Mouse (Mus musculus) stomach, embryonic 15.5 days (tissue): ENCODE results near the gene Slc44a4. TPM values are rescaled to one million over a fixed set of nuclear protein-coding genes. Genes with fewer than 3 reads are reported as not detected.
A peak's percentile ranks its signal among the peaks of the same experiment; 100 is the strongest.

ENCODE experiments used
- ATAC-seq: fragments of 200-750 bp; cut with Nextera tagmentation; 2 replicates; pipeline ENCODE4 v1.8.0; 2017; ENCODE audit warnings: low read depth, moderate number of reproducible peaks, moderate TSS enrichment; ENCODE audit not compliant: insufficient read depth, low FRiP score
- H3K27ac ChIP-seq: fragments of 300-500 bp; sonication (generic); 2 replicates; pipeline ENCODE4 v1.5.1; 2015; ENCODE audit warnings: mild to moderate bottlenecking, inconsistent platforms
- H3K27me3 ChIP-seq: fragments of 300-500 bp; sonication (generic); replicated peaks from 2 replicates; pipeline ENCODE4 v1.6.1; 2015; ENCODE audit warnings: inconsistent platforms
- H3K36me3 ChIP-seq: fragments of 300-500 bp; sonication (generic); 2 replicates; pipeline ENCODE4 v1.6.1; 2015; ENCODE audit warnings: inconsistent platforms
- H3K4me1 ChIP-seq: fragments of 300-500 bp; sonication (generic); 2 replicates; pipeline ENCODE4 v1.6.1; 2015; ENCODE audit warnings: inconsistent platforms
- H3K4me2 ChIP-seq: fragments of 300-500 bp; sonication (generic); 2 replicates; pipeline ENCODE4 v1.6.1; 2015; ENCODE audit warnings: mild to moderate bottlenecking, inconsistent platforms
- H3K4me3 ChIP-seq: fragments of 300-500 bp; sonication (generic); replicated peaks from 2 replicates; pipeline ENCODE4 v1.5.1; 2015; ENCODE audit warnings: inconsistent platforms
- H3K9ac ChIP-seq: fragments of 300-500 bp; sonication (generic); 2 replicates; pipeline ENCODE4 v1.6.1; 2015; ENCODE audit warnings: inconsistent platforms
- H3K9me3 ChIP-seq: fragments of 300-500 bp; sonication (generic); 2 replicates; pipeline ENCODE4 v1.6.1; 2016; ENCODE audit warnings: inconsistent platforms
- WGBS: fragments of 180-500 bp; shearing (Covaris S2); methylation state at CpG from one replicate; pipeline ENCODE4 v1.1.7; 2015; 5-methylcytosine and 5-hydroxymethylcytosine counted together
- polyA plus RNA-seq: library from polyadenylated mRNA; unstranded; fragments of >200 nt; fragmentation: Nextera tagmentation; extraction: Ambion mirVana; gene quantifications from 2 replicates; pipeline ENCODE4 v1.2.1, GENCODE M21; 2015

Gene Slc44a4
- polyA plus RNA-seq = 15.2 and 17.9 TPM in 2 replicates

DNA sequence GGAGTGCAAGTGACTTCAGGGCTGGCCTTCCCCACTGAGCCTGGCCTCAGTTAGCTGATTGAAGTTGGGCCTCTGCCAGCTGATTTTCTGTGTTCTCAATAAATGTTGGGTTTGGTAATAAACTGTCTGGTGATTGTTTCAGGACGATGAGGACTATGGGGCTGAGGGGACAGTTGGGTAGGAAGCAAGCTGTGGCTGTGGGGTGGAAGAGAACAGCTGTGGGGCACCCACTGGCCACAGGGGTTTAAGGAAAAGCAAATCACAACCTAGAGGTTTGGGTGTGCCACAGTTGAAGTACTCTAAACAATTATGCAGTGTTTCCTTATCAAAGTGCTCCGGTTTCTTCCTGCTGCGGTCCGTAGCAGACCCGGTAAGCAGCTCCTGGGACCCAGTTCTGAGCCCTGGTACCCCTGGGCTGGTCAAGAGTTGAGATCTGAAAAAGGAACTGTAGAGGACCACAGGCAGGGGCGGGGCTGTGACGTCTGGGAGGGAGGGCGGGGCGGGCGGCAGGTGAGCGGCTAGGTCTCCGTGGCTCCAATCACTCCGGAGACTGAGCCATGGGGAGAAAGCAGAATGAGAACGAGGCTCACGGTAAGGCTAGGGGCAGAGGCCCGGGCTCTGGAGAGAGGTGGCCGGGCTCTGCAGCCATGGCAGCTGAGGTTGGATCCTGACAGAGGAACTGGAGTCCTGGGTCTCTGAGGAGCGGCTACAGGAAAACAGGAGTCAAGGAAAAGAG is at the start of gene Slc44a4:
Gene Slc44a4 (plus strand): TSS at position 537 of the 736 bp plus-strand sequence.
- H3K4me3 ChIP-seq = peak within 1 kb of the TSS; percentile 19; the same call in 1 of the 2 replicates

DNA sequence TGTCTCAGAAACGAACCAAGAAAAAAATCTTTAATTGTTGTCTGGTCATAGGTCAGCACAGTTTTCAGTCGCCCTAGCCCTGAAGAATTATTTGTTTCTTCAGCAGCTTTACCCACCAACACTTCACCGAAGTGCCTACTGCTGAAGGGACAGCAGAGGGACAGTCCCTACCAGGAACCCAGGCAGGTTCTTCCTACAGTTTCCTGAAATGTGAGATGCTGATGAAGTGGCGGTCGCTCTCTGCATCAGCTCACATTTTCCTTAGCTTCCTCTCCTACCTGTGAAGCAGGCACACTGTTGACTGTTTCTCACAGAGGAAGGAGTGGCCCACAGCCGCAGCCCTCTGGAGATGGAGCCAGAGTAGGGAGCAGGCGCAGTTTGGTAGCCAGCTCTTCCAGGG is 48.3 kb upstream of the Slc44a4 start:
- no peaks in the 10 kb centered on the region for H3K9me3 ChIP-seq
- no peak overlapping the region for H3K9ac ChIP-seq
- no peak overlapping the region for H3K27ac ChIP-seq
- no peaks in the 10 kb centered on the region for H3K36me3 ChIP-seq
- no peaks in the 10 kb centered on the region for H3K27me3 ChIP-seq
- H3K4me3 ChIP-seq = no peak overlapping the region
- WGBS = 54% methylated on average over 7 of the region's 7 CpGs
- no peaks in the 10 kb centered on the region for H3K4me1 ChIP-seq
- no peak for ATAC-seq
- no peak overlapping the region for H3K4me2 ChIP-seq

More for the DNA sequence above, at the start of gene Slc44a4:
- Histone ChIP-seq H3K9ac (no peak within 1 kb of the TSS), H3K36me3 (peaks cover 46% of the 10 kb centered on the region), H3K27ac (peak within 1 kb of the TSS; percentile 54; the same call in 1 of the 2 replicates), H3K9me3 (no peaks in the 10 kb centered on the region), H3K27me3 (no peaks in the 10 kb centered on the region), H3K4me2 (peak within 1 kb of the TSS; percentile 38), H3K4me1 (no peaks in the 10 kb centered on the region; the same call in 1 of the 2 replicates)
- ATAC-seq = peak; percentile 17; the same call in 1 of the 2 replicates
- 35% methylated on average over 18 of the region's 18 CpGs for WGBS

DNA sequence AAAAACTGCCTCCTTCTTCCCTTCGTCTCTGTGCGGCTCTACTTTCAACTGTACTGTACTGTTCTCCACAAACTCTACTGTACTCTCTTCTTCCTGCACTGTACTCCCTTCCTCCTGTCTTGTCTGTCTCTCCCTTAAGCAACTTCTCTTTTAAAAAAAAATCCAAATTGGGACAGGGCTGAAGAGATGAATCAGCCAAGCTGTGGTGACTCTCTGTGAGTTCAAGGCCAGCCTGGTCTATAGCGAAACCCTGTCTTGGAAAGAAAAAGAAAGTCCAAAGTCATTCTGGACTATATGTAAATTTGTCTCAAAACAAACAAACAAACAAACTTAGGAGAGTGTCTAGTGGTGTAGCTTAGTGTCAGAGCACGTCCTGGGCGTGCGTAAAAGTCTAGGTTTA is 39.9 kb upstream of the Slc44a4 start:
- 85% methylated on average over 6 of the region's 6 CpGs for WGBS
- Histone ChIP-seq H3K9me3 (no peaks in the 10 kb centered on the region), H3K27me3 (no peaks in the 10 kb centered on the region), H3K36me3 (no peaks in the 10 kb centered on the region), H3K27ac (no peak overlapping the region), H3K4me3 (no peak overlapping the region), H3K9ac (no peak overlapping the region), H3K4me2 (no peak overlapping the region), H3K4me1 (no peaks in the 10 kb centered on the region)
- no peak for ATAC-seq

DNA sequence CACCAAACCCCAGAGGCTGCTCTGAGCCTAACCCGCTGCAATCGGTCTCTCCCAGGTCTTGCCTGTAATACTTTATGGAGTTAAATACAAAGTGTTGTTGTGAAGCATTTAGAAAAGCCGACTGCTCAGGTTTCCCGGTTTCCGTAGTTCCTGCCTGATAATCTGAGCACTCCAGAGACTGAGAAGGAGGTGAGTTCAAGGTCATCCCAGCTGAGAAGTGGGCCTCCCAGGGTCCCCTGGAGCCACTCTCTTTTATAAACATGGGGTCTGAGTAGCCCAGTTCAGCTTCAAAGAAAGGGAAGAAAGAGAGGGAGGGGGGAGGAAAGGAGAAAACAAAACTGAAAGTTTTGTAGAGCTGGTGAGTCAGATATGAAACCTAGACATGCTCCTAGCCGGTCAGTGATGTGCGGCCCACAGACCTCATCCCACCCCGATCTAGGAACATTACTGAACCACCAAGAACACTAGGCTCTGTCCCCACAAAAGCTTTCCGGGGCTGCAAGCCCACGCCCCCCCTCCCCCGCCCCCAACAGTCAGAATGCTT is 34.9 kb upstream of the Slc44a4 start, which contains the start of gene Zbtb12:
Gene Zbtb12 (plus strand): TSS at position 148 of the 544 bp plus-strand sequence.
- 56% methylated on average over 11 of the region's 11 CpGs for WGBS
- no peak for ATAC-seq
- H3K4me2 ChIP-seq = no peak within 1 kb of the TSS

DNA sequence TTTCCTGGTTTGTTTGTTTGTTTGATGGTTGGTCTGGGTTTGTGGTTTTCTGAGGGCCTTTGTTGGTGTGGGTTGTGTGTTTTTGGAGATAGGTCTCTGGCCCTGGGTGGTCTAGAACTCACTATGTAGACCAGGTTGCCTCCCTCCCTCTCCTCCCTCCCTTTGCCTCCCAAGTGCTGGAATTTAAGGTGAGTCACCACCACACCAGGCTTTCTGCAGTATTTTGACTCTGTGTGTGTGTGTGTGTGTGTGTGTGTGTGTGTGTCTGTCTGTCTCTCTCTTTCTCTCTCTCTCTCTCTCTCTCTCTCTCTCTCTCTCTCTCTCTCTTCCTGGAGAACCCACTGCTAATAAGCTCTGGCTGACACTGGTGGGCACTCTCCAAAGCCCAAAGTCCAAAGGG is 33.1 kb upstream of the Slc44a4 start:
- no peak for ATAC-seq
- no peaks in the 10 kb centered on the region for H3K36me3 ChIP-seq
- H3K4me3 ChIP-seq = no peak overlapping the region
- H3K27ac ChIP-seq = no peak overlapping the region
- H3K9me3 ChIP-seq = no peaks in the 10 kb centered on the region
- H3K27me3 ChIP-seq = no peaks in the 10 kb centered on the region
- no peak overlapping the region for H3K4me2 ChIP-seq
- H3K9ac ChIP-seq = no peak overlapping the region
- H3K4me1 ChIP-seq = 0 out of 2 replicates have a peak, but pooled peaks cover 6% of the 10 kb centered on the region

More for the DNA sequence above, 34.9 kb upstream of the Slc44a4 start, which contains the start of gene Zbtb12:
- H3K4me3 ChIP-seq = no peak within 1 kb of the TSS
- no peak within 1 kb of the TSS for H3K9ac ChIP-seq
- no peaks in the 10 kb centered on the region for H3K9me3 ChIP-seq
- H3K27ac ChIP-seq = no peak within 1 kb of the TSS
- no peaks in the 10 kb centered on the region for H3K27me3 ChIP-seq
- H3K36me3 ChIP-seq = no peaks in the 10 kb centered on the region
- 0 out of 2 replicates have a peak, but pooled peaks cover 6% of the 10 kb centered on the region for H3K4me1 ChIP-seq

DNA sequence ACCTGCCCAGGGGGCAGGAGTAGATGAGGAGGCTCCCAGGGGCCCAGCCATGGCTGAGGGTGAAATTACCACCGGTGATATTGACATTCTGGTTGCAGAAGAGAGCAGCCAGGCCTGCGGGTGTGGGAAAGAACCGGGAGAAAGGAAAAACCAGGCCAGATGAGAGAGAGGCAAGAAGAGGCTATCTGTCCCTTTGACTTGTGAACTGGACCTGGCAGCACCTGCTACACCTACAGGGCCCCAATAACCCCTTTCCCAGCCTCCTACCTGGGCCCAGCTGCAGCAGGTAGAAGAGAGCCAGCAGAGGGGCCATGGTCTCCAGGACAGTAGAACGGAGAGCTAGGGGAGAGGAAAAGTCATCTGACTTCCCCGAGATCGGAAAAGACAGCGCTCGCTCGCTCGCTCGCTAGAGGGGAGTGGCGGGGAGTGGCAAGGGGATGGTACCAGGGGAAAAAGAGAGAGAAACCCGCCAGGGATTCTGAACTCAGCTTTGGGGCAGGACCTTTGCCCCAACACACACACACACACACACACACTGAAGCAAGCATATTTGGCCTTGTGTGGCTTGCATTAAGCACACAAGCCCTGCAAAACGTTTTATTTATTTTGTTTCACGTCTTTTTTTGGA is 32.5 kb upstream of the Slc44a4 start, which contains the start of gene Gm20547:
Gene Gm20547 (minus strand): TSS at position 360 of the 628 bp plus-strand sequence.
- no peaks in the 10 kb centered on the region for H3K36me3 ChIP-seq
- ATAC-seq = no peak
- H3K4me2 ChIP-seq = peak within 1 kb of the TSS; percentile 33; the same call in 1 of the 2 replicates
- no peak within 1 kb of the TSS; the same call in 1 of the 2 replicates for H3K9ac ChIP-seq
- H3K27me3 ChIP-seq = no peaks in the 10 kb centered on the region
- no peaks in the 10 kb centered on the region for H3K9me3 ChIP-seq
- no peak within 1 kb of the TSS for H3K4me3 ChIP-seq
- WGBS = 13% methylated on average over 15 of the region's 15 CpGs
- 0 out of 2 replicates have a peak, but pooled peaks cover 6% of the 10 kb centered on the region for H3K4me1 ChIP-seq
- no peak within 1 kb of the TSS for H3K27ac ChIP-seq

DNA sequence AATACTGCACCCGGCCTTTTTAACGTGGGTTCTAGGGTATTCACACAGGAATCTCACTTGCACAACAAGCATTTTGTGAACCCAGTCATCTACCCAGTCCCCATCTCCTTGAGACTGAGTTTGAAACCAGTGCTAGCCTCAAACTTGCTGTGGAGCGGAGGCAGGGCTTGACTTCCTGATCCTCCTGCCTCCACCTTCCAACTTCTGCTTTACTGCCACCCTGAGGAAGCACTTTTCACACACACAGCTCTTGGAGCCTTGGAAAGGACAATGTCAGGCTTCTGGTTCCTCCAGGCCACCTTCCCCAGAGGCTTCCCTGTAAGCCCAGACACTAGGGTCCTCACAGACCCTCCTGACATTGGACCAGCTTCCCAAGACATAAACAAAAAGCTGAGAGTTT is 30.9 kb upstream of the Slc44a4 start:
- ATAC-seq = no peak
- no peaks in the 10 kb centered on the region for H3K27me3 ChIP-seq
- no peak overlapping the region for H3K4me2 ChIP-seq
- no peaks in the 10 kb centered on the region for H3K9me3 ChIP-seq
- H3K27ac ChIP-seq = no peak overlapping the region
- 70% methylated on average over 3 of the region's 3 CpGs for WGBS
- H3K9ac ChIP-seq = no peak overlapping the region
- no peak overlapping the region for H3K4me3 ChIP-seq
- 0 out of 2 replicates have a peak, but pooled peaks cover 6% of the 10 kb centered on the region for H3K4me1 ChIP-seq
- no peaks in the 10 kb centered on the region for H3K36me3 ChIP-seq

DNA sequence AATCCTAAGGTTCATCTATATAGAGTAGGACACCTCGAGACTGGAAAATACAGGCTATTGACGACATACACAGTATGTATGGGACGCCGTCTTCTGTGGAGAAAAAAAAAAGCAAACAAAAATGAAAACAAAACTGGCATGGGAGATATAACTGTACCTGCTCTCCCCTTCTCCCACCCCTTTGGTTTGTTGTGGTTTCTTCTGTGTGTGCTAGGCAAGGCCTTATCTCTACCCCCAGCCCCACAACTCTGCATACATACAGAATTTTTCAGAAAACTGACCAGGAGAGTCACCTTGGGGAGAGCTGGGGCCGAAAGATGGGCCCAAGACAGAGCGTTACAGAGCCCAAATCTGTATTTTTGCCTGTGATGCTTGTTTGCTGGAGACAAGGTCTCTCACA is 29.6 kb upstream of the Slc44a4 start:
- Histone ChIP-seq H3K9ac (no peak overlapping the region), H3K36me3 (no peaks in the 10 kb centered on the region), H3K27ac (no peak overlapping the region), H3K4me3 (no peak overlapping the region), H3K27me3 (no peaks in the 10 kb centered on the region), H3K4me1 (0 out of 2 replicates have a peak, but pooled peaks cover 6% of the 10 kb centered on the region), H3K9me3 (no peaks in the 10 kb centered on the region), H3K4me2 (no peak overlapping the region)
- no peak for ATAC-seq
- 83% methylated on average over 6 of the region's 6 CpGs for WGBS

DNA sequence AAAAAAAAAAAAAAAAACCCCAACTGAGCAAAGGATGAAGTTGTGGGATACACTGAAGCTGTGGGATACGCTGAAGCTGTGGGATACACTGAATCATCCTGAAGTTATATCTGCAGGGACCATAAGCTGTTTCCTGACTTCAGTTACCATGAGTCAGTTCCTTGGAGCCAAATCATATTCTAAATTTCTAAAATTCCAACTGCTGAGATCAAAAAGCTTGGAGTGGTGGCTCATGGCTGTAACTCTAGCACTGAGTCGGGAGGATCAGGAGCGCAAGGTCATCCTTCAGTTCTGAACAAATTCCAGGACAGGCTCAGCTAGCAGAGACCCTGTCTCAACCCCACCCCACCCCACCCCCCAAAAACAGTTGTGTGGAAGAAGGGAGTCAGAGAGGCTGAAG is 28.7 kb upstream of the Slc44a4 start:
- no peak overlapping the region for H3K4me3 ChIP-seq
- H3K4me1 ChIP-seq = 0 out of 2 replicates have a peak, but pooled peaks cover 6% of the 10 kb centered on the region
- H3K27ac ChIP-seq = no peak overlapping the region
- no peak for ATAC-seq
- H3K9me3 ChIP-seq = no peaks in the 10 kb centered on the region
- H3K4me2 ChIP-seq = no peak overlapping the region
- H3K36me3 ChIP-seq = no peaks in the 10 kb centered on the region
- WGBS = 62% methylated on average over 3 of the region's 3 CpGs
- no peaks in the 10 kb centered on the region for H3K27me3 ChIP-seq
- no peak overlapping the region for H3K9ac ChIP-seq

DNA sequence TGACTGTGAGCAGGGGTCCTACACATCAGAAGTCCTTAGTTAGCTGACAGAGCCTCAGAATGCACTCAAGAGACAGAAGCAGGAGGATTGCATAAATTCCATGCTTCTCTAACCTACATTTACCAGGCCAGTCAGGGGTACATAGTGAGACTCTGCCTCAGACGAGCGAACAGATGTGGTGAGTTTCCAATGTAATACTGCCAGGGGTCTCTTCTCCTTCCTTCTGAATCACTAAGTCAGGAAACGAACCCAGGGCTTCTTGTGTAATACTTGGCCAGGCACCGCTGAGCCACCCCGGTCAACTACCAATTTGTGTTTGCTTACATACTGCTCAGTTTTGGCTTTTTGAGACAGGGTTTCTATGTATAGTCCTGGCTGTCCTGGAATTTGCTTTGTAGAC is 26.3 kb upstream of the Slc44a4 start:
- WGBS = 83% methylated on average over 5 of the region's 5 CpGs
- H3K4me1 ChIP-seq = no peaks in the 10 kb centered on the region
- H3K36me3 ChIP-seq = no peaks in the 10 kb centered on the region
- ATAC-seq = no peak
- H3K4me3 ChIP-seq = no peak overlapping the region
- H3K27me3 ChIP-seq = no peaks in the 10 kb centered on the region
- H3K9me3 ChIP-seq = no peaks in the 10 kb centered on the region
- no peak overlapping the region for H3K9ac ChIP-seq
- no peak overlapping the region for H3K27ac ChIP-seq
- H3K4me2 ChIP-seq = no peak overlapping the region

DNA sequence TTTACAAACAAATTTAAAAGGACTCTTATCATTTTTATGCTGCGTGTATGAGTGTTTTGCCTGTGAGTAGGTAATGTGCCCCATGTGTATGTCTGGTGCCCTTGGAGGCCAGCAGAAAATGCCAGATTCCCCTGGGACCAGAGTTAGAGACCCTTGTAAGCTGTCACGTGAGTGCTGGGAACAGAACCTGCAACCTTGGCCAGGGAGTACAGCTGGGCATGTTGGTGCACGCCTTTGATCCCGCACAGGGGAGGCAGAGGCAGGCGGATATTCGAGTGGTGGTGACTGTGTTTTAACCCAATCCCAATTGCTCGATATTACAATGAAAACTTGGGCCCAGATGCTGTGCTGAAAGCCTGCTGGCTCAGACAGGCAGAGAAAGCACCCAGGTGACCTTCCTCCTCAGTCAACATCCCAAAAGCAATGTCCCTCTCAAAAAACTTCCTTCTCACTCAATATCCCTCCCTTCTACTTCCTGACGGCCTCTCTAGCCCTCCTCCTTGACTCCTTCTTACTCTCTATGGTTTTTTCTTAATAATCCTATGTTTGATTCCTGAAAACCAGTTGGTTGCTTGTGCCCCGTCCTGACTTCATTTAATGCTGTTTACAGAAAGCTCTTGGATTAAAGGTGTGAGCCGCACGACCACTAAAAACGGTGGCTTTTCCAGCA is 24.1 kb upstream of the Slc44a4 start:
- Histone ChIP-seq H3K27ac (no peak overlapping the region), H3K4me2 (no peak overlapping the region), H3K9ac (no peak overlapping the region), H3K4me3 (no peak overlapping the region), H3K36me3 (no peaks in the 10 kb centered on the region), H3K9me3 (no peaks in the 10 kb centered on the region), H3K27me3 (no peaks in the 10 kb centered on the region), H3K4me1 (peaks cover 8% of the 10 kb centered on the region)
- ATAC-seq = no peak
- WGBS = 82% methylated on average over 12 of the region's 12 CpGs
